Mouse (Mus musculus) E14TG2a.4 (cell line): ENCODE data around the gene Wwc2.

ENCODE experiments used
- CTCF ChIP-seq: conservative IDR thresholded peaks from 2 replicates; pipeline ENCODE4 v1.5.1; 2014; ENCODE audit warnings: low read length
- POU5F1 ChIP-seq: IDR thresholded peaks from 2 replicates; pipeline ENCODE4 v1.6.1; 2014; ENCODE audit warnings: low read length, borderline replicate concordance

- no peak for TF ChIP-seq CTCF
- TF ChIP-seq POU5F1: no peak
These were observed 158.1 kb downstream of the Wwc2 start for GRCm38 (mm10) chr8:47832616-47833015.
